Mouse (Mus musculus): ENCODE measurements around the gene Slc22a1.

- TF ChIP-seq POLR2A (IDR thresholded peaks at IDR 0.05; ENCODE audit: low read depth, low read length) (no peak), CTCF (conservative IDR thresholded peaks at IDR 0.05; ENCODE audit: insufficient read depth, insufficient read length, low read depth, low read length) (no peak)
Measured at GRCm38 (mm10) chr17:12641087-12641486, 34.5 kb downstream of the Slc22a1 start.

Data from kidney, adult 2 months (tissue).